Mouse (Mus musculus) limb, embryonic 12.5 days (tissue): ENCODE measurements around the gene Adck2. TPM values are rescaled to one million over a fixed set of nuclear protein-coding genes. Genes with fewer than 3 reads are reported as not detected.
A peak's percentile ranks its signal among the peaks of the same experiment; 100 is the strongest.

Experiments
- ATAC-seq: fragments of 200-750 bp; cut with Nextera tagmentation; 2 replicates; pipeline ENCODE4 v1.8.0; 2017; ENCODE audit warnings: low read depth, moderate TSS enrichment; ENCODE audit not compliant: insufficient number of reproducible peaks, insufficient read depth, low FRiP score, low TSS enrichment
- H3K27ac ChIP-seq: fragments of 300-500 bp; sonication (generic); 2 replicates; pipeline ENCODE4 v1.5.1; 2016; ENCODE audit warnings: mild to moderate bottlenecking, moderate library complexity
- H3K27me3 ChIP-seq: fragments of 300-500 bp; sonication (generic); 2 replicates; pipeline ENCODE4 v1.6.1; 2016; ENCODE audit warnings: mild to moderate bottlenecking, moderate library complexity
- H3K36me3 ChIP-seq: fragments of 300-500 bp; sonication (generic); 2 replicates; pipeline ENCODE4 v1.6.1; 2016; ENCODE audit warnings: mild to moderate bottlenecking, moderate library complexity
- H3K4me1 ChIP-seq: fragments of 300-500 bp; sonication (generic); replicated peaks from 2 replicates; pipeline ENCODE4 v1.6.1; 2016
- H3K4me2 ChIP-seq: fragments of 300-500 bp; sonication (generic); 2 replicates; pipeline ENCODE4 v1.6.1; 2016; ENCODE audit warnings: mild to moderate bottlenecking, moderate library complexity
- H3K4me3 ChIP-seq: fragments of 300-500 bp; sonication (generic); replicated peaks from 2 replicates; pipeline ENCODE4 v1.5.1; 2016; ENCODE audit warnings: mild to moderate bottlenecking
- H3K9ac ChIP-seq: fragments of 300-500 bp; sonication (generic); replicated peaks from 2 replicates; pipeline ENCODE4 v1.6.1; 2016; ENCODE audit warnings: mild to moderate bottlenecking, moderate library complexity
- H3K9me3 ChIP-seq: fragments of 300-500 bp; sonication (generic); 2 replicates; pipeline ENCODE4 v1.6.1; 2016; ENCODE audit warnings: mild to moderate bottlenecking, moderate library complexity
- WGBS: fragments of 180-500 bp; shearing (Covaris S2); methylation state at CpG from one replicate; pipeline ENCODE4 v1.1.7; 2016; 5-methylcytosine and 5-hydroxymethylcytosine counted together
- polyA plus RNA-seq: library from polyadenylated mRNA; unstranded; fragments of >200 nt; fragmentation: Nextera tagmentation; extraction: Ambion mirVana; gene quantifications from 2 replicates; pipeline ENCODE4 v1.2.1, GENCODE M21; 2016

The Adck2 gene
- polyA plus RNA-seq, 1 experiment from 2014 or later, result 31.4 TPM

DNA sequence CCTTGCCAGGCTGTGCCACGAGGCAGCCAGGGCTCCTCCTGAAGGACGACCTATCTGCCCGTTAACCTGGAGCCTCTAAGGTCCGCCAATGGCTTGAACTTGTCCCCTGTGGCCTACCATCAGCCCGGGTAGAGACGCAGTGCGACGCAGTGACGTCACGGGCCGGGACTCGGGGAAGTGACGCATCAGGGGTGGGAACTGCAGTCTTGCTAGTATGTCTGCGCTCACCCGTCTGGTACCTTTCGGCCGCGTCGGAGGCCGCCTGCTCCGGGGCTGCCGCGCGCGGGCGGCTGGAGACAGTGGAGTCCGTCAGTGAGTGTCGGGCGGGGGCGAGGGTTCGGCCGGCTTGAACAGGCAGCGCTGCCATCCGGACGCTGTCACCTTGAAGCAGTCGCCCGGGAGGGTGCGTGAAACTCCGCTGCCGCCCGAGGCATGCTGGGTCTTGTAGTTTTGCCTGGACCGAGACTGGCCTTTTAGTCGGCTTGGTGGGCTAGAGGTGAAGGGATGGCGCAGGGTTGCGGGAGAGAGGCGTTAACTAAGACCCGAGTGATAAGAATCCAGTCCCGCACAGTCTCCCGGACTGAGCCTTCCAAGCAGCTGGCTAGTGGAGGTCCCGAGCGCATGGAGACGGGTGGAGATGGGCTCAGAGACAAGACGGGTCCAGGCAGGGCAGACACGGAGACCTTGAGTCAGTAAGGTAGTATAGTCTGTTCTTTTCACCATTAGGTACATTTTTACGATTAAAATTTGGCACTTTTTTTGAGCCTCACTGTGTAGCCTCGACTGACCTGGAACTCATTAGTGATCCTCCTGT, 18.9 kb downstream of the Adck2 start, which contains the start of gene Ndufb2:
TSS of gene Ndufb2 (plus strand) at position 174 of the 814 bp plus-strand sequence.
- H3K4me2 ChIP-seq, result peak within 1 kb of the TSS; percentile 60
- peak within 1 kb of the TSS; percentile 82 for H3K4me3 ChIP-seq
- peaks cover 36% of the 10 kb centered on the region for H3K36me3 ChIP-seq
- under 1% methylated on average over 56 of the region's 56 CpGs for WGBS
- ATAC-seq, result peak; percentile 98
- peaks cover 4% of the 10 kb centered on the region for H3K4me1 ChIP-seq
- H3K9ac ChIP-seq, result peak within 1 kb of the TSS; percentile 80
- H3K27ac ChIP-seq, result peak within 1 kb of the TSS; percentile 87
- no peaks in the 10 kb centered on the region for H3K27me3 ChIP-seq
- no peaks in the 10 kb centered on the region for H3K9me3 ChIP-seq

DNA sequence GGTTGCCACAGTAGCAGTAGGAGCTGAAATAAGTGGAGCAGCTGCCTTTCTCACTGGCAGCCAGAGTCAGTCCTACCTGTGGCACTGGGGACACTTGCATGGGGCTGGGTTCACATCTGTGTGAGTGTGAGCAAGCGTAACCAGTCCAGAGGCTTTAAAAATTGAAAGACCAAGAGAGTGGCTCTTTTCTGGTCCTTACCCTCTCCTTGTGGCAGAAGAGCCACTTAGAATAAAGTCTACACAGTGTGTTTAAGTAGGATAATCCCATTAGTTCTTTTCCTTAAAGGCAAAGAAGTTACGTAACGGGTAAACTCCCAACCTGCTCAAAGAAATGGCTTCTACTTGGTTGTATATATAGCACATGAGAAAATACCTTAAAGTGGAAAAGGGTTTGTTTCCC, 27.2 kb downstream of the Adck2 start:
- no peak for ATAC-seq
- H3K36me3 ChIP-seq, result peaks cover 66% of the 10 kb centered on the region
- H3K4me2 ChIP-seq, result no peak overlapping the region
- 94% methylated on average over 3 of the region's 3 CpGs for WGBS
- H3K9me3 ChIP-seq, result no peaks in the 10 kb centered on the region
- no peaks in the 10 kb centered on the region for H3K4me1 ChIP-seq
- H3K9ac ChIP-seq, result no peak overlapping the region
- no peak overlapping the region for H3K27ac ChIP-seq
- no peaks in the 10 kb centered on the region for H3K27me3 ChIP-seq
- H3K4me3 ChIP-seq, result no peak overlapping the region

DNA sequence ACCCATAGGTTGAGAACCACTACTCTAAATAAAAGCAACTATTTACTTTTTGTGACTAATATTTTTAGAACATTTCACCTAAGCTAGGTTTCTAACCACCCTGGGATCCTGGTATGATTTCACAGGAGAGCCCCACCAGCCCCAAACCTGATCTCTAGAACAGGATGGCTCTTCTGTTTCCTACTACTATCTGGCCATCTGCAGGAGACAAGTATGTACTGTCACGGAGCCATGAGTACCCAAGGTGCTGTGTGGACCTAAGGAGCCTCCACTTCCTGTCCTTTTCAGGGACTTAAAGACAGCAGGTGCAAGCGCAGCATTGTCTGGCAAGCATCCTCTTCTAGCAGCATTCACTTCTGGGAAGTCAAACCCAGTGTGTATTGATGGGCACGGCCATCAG, 28.2 kb downstream of the Adck2 start:
- WGBS, result 86% methylated on average over 3 of the region's 3 CpGs
- Histone ChIP-seq H3K4me3 (no peak overlapping the region), H3K36me3 (peaks cover 61% of the 10 kb centered on the region), H3K27ac (no peak overlapping the region), H3K4me2 (no peak overlapping the region), H3K4me1 (no peaks in the 10 kb centered on the region), H3K9ac (no peak overlapping the region), H3K9me3 (no peaks in the 10 kb centered on the region), H3K27me3 (no peaks in the 10 kb centered on the region)
- no peak for ATAC-seq

DNA sequence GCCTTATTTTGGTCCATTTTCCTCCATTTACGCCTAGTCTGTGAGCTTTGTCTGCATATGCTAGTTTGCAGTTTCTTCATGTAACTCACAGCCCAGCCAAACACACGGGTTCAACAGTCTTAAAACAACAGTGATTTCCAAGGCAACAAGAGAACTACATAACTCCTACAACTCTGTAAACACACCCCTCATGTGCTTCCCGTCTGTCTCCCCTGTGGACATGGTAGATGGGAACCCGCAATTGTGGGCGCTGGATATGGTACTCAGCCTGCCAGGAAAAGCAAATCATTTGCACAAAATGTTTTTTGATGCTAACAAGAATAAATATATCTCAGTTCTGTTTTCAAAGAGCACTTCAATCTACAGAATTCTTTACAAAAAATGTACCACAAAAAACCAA, 30.9 kb downstream of the Adck2 start:
- Histone ChIP-seq H3K4me3 (no peak overlapping the region), H3K27me3 (no peaks in the 10 kb centered on the region)
- no peak for ATAC-seq

DNA sequence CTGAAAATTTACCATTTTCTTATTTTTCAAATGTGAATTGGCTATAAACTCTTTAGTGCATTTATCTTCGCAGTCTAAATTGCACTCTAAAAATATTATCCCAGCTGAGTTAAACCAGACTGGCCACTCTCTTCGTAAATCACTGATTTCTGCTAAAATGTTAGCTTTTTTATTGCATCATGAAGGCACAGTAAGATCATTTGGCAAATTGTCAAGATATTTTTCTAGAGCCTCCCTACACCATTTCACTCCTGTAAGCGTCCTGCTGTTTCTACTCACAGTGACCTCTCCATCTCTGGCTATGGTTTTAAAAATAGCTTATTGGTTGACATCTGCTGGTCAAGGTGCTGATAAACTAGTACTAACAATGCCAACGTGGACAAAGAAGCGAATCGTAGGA, 32.4 kb downstream of the Adck2 start:
- Histone ChIP-seq H3K9ac (no peak overlapping the region), H3K27ac (no peak overlapping the region), H3K9me3 (no peaks in the 10 kb centered on the region), H3K4me2 (no peak overlapping the region), H3K36me3 (peaks cover 28% of the 10 kb centered on the region), H3K4me1 (no peaks in the 10 kb centered on the region), H3K27me3 (no peaks in the 10 kb centered on the region), H3K4me3 (no peak overlapping the region)
- WGBS, result 92% methylated on average over 6 of the region's 6 CpGs
- ATAC-seq, result no peak

More for the DNA sequence above, 30.9 kb downstream of the Adck2 start:
- peaks cover 38% of the 10 kb centered on the region for H3K36me3 ChIP-seq
- H3K9ac ChIP-seq, result no peak overlapping the region
- no peak overlapping the region for H3K27ac ChIP-seq
- no peaks in the 10 kb centered on the region for H3K4me1 ChIP-seq
- no peak overlapping the region for H3K4me2 ChIP-seq
- H3K9me3 ChIP-seq, result no peaks in the 10 kb centered on the region
- WGBS, result 87% methylated on average over 5 of the region's 5 CpGs

DNA sequence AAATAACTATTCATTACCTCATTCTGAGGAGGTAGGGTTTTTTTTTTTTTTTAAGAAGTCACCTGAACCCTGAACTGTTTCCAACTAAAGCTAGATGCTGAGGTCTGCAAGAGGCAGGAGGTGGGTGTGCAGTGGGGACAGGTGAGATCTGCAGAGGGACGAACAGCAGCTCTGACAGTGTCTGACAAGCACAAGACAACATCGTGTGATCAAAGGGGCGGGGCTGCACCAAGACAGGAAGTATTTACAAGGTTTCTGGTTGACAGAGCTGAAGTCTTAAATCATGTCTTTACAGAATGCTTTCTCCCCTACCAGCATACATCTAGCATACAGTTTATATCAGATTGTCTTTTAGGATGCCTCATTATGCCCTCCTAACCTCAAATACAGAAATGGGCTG, 33.2 kb downstream of the Adck2 start:
- Histone ChIP-seq H3K27me3 (no peaks in the 10 kb centered on the region), H3K4me1 (no peaks in the 10 kb centered on the region), H3K4me2 (no peak overlapping the region), H3K9ac (no peak overlapping the region), H3K36me3 (peaks cover 25% of the 10 kb centered on the region), H3K4me3 (no peak overlapping the region), H3K27ac (no peak overlapping the region), H3K9me3 (no peaks in the 10 kb centered on the region)
- no peak for ATAC-seq
- 70% methylated on average over 3 of the region's 3 CpGs for whole genome bisulfite sequencing

DNA sequence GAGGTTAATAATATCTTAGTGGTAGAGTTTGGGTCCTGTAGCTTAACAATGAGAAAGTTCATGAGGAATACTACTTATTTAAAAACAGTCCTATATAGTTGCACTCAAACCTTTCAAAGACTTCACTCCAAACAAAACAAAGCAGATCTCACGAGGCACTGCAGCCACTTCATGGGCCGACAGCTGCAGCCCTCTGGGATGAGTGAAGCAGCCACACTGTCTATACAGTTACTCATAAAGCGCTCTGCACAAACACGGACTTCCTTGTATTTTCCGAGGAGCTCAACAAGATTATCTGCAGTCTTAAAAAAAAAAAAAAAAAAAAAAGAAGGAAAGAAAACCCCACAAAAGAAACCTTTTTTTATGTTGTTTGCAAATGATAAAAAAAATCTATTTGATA, 33.7 kb downstream of the Adck2 start:
- H3K4me1 ChIP-seq, result no peaks in the 10 kb centered on the region
- WGBS, result 83% methylated on average over 5 of the region's 5 CpGs
- H3K9ac ChIP-seq, result no peak overlapping the region
- no peaks in the 10 kb centered on the region for H3K9me3 ChIP-seq
- H3K4me3 ChIP-seq, result no peak overlapping the region
- ATAC-seq, result no peak
- no peak overlapping the region for H3K27ac ChIP-seq
- H3K27me3 ChIP-seq, result no peaks in the 10 kb centered on the region
- peaks cover 25% of the 10 kb centered on the region for H3K36me3 ChIP-seq
- no peak overlapping the region for H3K4me2 ChIP-seq

DNA sequence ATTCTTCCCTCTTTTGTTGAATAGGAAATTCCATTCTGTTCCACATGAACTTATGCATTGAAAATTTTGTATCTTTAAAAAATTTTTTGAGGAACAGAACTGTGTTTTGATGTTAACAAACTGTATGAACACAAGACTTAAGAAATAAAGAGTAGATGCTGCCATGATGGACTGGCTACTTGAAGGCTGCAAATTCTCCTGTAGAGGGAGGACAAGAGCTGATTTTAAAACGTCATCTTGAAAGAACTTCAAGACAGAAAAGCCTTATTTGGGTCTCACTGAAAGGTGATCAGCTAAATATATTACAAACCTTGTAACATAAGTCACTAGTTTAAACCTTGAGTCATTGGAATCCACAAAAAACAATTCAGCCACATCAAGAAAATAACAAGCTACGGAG, 36.5 kb downstream of the Adck2 start:
- 76% methylated on average over 2 of the region's 2 CpGs for WGBS
- H3K36me3 ChIP-seq, result peaks cover 28% of the 10 kb centered on the region
- no peaks in the 10 kb centered on the region for H3K9me3 ChIP-seq
- no peaks in the 10 kb centered on the region for H3K27me3 ChIP-seq
- no peak for ATAC-seq
- no peaks in the 10 kb centered on the region for H3K4me1 ChIP-seq
- no peak overlapping the region for H3K4me2 ChIP-seq
- no peak overlapping the region for H3K9ac ChIP-seq
- H3K4me3 ChIP-seq, result no peak overlapping the region
- H3K27ac ChIP-seq, result no peak overlapping the region

DNA sequence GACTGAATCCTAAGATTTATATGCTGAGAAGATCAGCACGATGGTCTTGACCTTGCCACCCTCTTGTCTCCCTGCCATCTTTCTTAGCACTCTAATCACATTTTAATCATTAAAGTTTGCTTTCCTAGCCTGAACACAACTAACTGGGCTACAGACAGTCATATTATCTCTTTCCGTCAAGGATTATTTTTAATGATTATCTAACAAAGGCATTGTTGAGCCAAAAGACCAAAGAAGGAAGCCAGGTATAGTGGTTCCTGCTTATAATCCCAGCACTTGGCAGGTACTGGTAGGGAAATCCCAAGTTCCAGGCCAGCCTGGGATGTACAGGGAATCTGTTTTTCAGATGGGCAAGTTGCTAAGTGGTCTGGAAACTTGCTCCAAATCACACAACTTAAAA, 37.6 kb downstream of the Adck2 start:
- Histone ChIP-seq H3K4me3 (no peak overlapping the region), H3K4me2 (no peak overlapping the region), H3K27me3 (no peaks in the 10 kb centered on the region), H3K9ac (no peak overlapping the region), H3K9me3 (no peaks in the 10 kb centered on the region), H3K4me1 (no peaks in the 10 kb centered on the region), H3K27ac (no peak overlapping the region), H3K36me3 (peaks cover 38% of the 10 kb centered on the region)
- ATAC-seq, result no peak
- WGBS, result 93% methylated on average over 2 of the region's 2 CpGs

Other genes starting within 250 kb of the Adck2 start
- gene Slc37a3, start 196.2 kb upstream of the Adck2 start, polyA plus RNA-seq, result 55.7 and 60.3 TPM in 2 replicates
- 0.74 and 0.81 TPM in 2 replicates for gene Rab19, start 192.7 kb upstream of the Adck2 start, polyA plus RNA-seq
- 45.0 and 46.4 TPM in 2 replicates for gene Mkrn1, start 153.4 kb upstream of the Adck2 start, polyA plus RNA-seq
- 34.9 and 35.3 TPM in 2 replicates for gene Dennd2a, start 16.0 kb upstream of the Adck2 start, polyA plus RNA-seq
- gene Gm42420, start 11.9 kb downstream of the Adck2 start, polyA plus RNA-seq, result 1.0 TPM in 1 of 2 replicates, not detected in the other
- 298 and 316 TPM in 2 replicates for gene Ndufb2, start 18.7 kb downstream of the Adck2 start, polyA plus RNA-seq
- 19.4 and 19.9 TPM in 2 replicates for gene Braf, start 151.6 kb downstream of the Adck2 start, polyA plus RNA-seq
- gene Mrps33, start 237.1 kb downstream of the Adck2 start, polyA plus RNA-seq, result 221 and 229 TPM in 2 replicates